Comparison of ENCODE assay signal across 8 mouse cellular contexts in genomic region chr4:139232479-139233145, GRCm38 (mm10). TPM values are rescaled to one million over a fixed set of nuclear protein-coding genes. Genes with fewer than 3 reads are reported as not detected.
A peak's percentile ranks its signal among the peaks of the same experiment; 100 is the strongest.
DNase-seq lines count a peak whose midpoint lies in the region; ATAC-seq and TF ChIP-seq lines count a peak whose summit lies in the region.

No protein-coding gene starts in this region.

- no peaks in the 10 kb centered on the region for H3K9me3 ChIP-seq in E14TG2a.4 (ENCODE audit: low read length)
- H3K9me3 ChIP-seq in hindbrain, postnatal 0 days (ENCODE audit: low read length), result no peaks in the 10 kb centered on the region
- H3K9me3 ChIP-seq in limb, embryonic 10.5 days (replicated peaks), result no peaks in the 10 kb centered on the region
- H3K9me3 ChIP-seq in midbrain, postnatal 0 days (ENCODE audit: low read length), result no peaks in the 10 kb centered on the region

- peak; percentile 79 for ATAC-seq in hindbrain, postnatal 0 days
- peak; percentile 62 for ATAC-seq in midbrain, postnatal 0 days (ENCODE audit: low FRiP score)

- no peak overlapping the region for H3K4me2 ChIP-seq in hindbrain, postnatal 0 days (ENCODE audit: low read depth, low read length)
- H3K4me2 ChIP-seq in midbrain, postnatal 0 days (ENCODE audit: low read depth, low read length, poor library complexity, severe bottlenecking), result no peak overlapping the region

- DNase-seq in 3134 (ENCODE audit: extremely low read depth, insufficient read length, low spot score), result peak; percentile 81
- DNase-seq in c-Kit-positive CD71-positive TER-119-negative erythroid progenitor cells, embryonic 14.5 days (ENCODE audit: low read depth), result peak; percentile 58
- peak; percentile 43 to 49 for DNase-seq in frontal cortex, postnatal 10 days (ENCODE audit: low spot score in 2 of 2)
- DNase-seq in hindbrain, postnatal 0 days (ENCODE audit: low spot score), result peak; percentile 76
- peak; percentile 57 for DNase-seq in limb, embryonic 10.5 days (ENCODE audit: low spot score)
- DNase-seq in midbrain, postnatal 0 days (ENCODE audit: low spot score), result peak; percentile 77
- DNase-seq in thymus, postnatal 10 days (ENCODE audit: low spot score in 2 of 2), result peak; percentile 7 to 57

- peak; percentile 75 for TF ChIP-seq CTCF in E14TG2a.4 (conservative IDR thresholded peaks at IDR 0.05; ENCODE audit: low read length)
- peak; percentile 70 for TF ChIP-seq CTCF in hindbrain, postnatal 0 days (IDR thresholded peaks at IDR 0.05; ENCODE audit: low read depth)
- TF ChIP-seq CTCF in midbrain, postnatal 0 days (IDR thresholded peaks at IDR 0.05), result peak; percentile 68

- H3K27ac ChIP-seq in hindbrain, postnatal 0 days, result peak overlapping the region; percentile 60; the same call in 1 of the 2 replicates
- H3K27ac ChIP-seq in limb, embryonic 10.5 days, result no peak overlapping the region
- no peak overlapping the region; the same call in 1 of the 2 replicates for H3K27ac ChIP-seq in midbrain, postnatal 0 days (ENCODE audit: low read depth, low read length)

- 51% methylated on average over 6 of the region's 6 CpGs for WGBS in hindbrain, postnatal 0 days
- 63% methylated on average over 6 of the region's 6 CpGs for WGBS in limb, embryonic 10.5 days
- 40% methylated on average over 6 of the region's 6 CpGs for WGBS in midbrain, postnatal 0 days

- peaks cover 95% of the 10 kb centered on the region for H3K4me1 ChIP-seq in E14TG2a.4 (replicated peaks; ENCODE audit: low read depth, low read length)
- H3K4me1 ChIP-seq in hindbrain, postnatal 0 days (ENCODE audit: insufficient read depth, low read length), result peaks cover 18% of the 10 kb centered on the region
- H3K4me1 ChIP-seq in limb, embryonic 10.5 days, result peaks cover 69% of the 10 kb centered on the region
- H3K4me1 ChIP-seq in midbrain, postnatal 0 days (ENCODE audit: insufficient read depth, low read length), result peaks cover 5% of the 10 kb centered on the region; the same call in 1 of the 2 replicates

- no peaks in the 10 kb centered on the region for H3K27me3 ChIP-seq in E14TG2a.4 (ENCODE audit: insufficient read depth, low read length)
- no peaks in the 10 kb centered on the region for H3K27me3 ChIP-seq in hindbrain, postnatal 0 days (ENCODE audit: insufficient read depth, low read length)
- no peaks in the 10 kb centered on the region for H3K27me3 ChIP-seq in limb, embryonic 10.5 days (ENCODE audit: low read depth, poor library complexity, severe bottlenecking)
- H3K27me3 ChIP-seq in midbrain, postnatal 0 days (ENCODE audit: insufficient read depth, low read length), result no peaks in the 10 kb centered on the region

- peaks cover 82% of the 10 kb centered on the region for H3K36me3 ChIP-seq in E14TG2a.4 (ENCODE audit: insufficient read depth, low read length)
- no peaks in the 10 kb centered on the region for H3K36me3 ChIP-seq in hindbrain, postnatal 0 days (ENCODE audit: insufficient read depth, low read length)
- peaks cover 25% of the 10 kb centered on the region for H3K36me3 ChIP-seq in limb, embryonic 10.5 days
- H3K36me3 ChIP-seq in midbrain, postnatal 0 days (ENCODE audit: insufficient read depth, low read length), result no peaks in the 10 kb centered on the region

- peak overlapping the region; percentile 49 for H3K4me3 ChIP-seq in E14TG2a.4 (replicated peaks; ENCODE audit: low read length)
- no peak overlapping the region for H3K4me3 ChIP-seq in hindbrain, postnatal 0 days (ENCODE audit: low read length)
- no peak overlapping the region for H3K4me3 ChIP-seq in limb, embryonic 10.5 days
- H3K4me3 ChIP-seq in midbrain, postnatal 0 days (ENCODE audit: low read depth, low read length), result no peak overlapping the region

- no peak overlapping the region for H3K9ac ChIP-seq in hindbrain, postnatal 0 days (replicated peaks; ENCODE audit: low read length)
- H3K9ac ChIP-seq in midbrain, postnatal 0 days (replicated peaks; ENCODE audit: low read length, poor library complexity, severe bottlenecking), result no peak overlapping the region

RNA-seq across cellular contexts. Expression of gene Capzb, which starts 39.9 kb away (rescaled TPM):
- 86.6 and 88.5 TPM in 2 replicates for total RNA-seq in hindbrain, postnatal 0 days (2014; rRNA removed)
- polyA plus RNA-seq in hindbrain, postnatal 0 days (2015; fragmentation: Nextera tagmentation; extraction: Ambion mirVana), result 310 and 315 TPM in 2 replicates
- 385 and 390 TPM in 2 replicates for polyA plus RNA-seq in limb, embryonic 10.5 days (2016; fragmentation: Nextera tagmentation; extraction: Ambion mirVana)
- 84.0 and 108 TPM in 2 replicates for total RNA-seq in midbrain, postnatal 0 days (2014; rRNA removed)
- polyA plus RNA-seq in midbrain, postnatal 0 days (2015; fragmentation: Nextera tagmentation; extraction: Ambion mirVana), result 308 and 309 TPM in 2 replicates
